Mouse (Mus musculus) kidney, embryonic 14.5 days (tissue): ENCODE data around the gene Hnrnpl. TPM values are rescaled to one million over a fixed set of nuclear protein-coding genes. Genes with fewer than 3 reads are reported as not detected.
A peak's percentile ranks its signal among the peaks of the same experiment; 100 is the strongest.

Experiments used
- ATAC-seq: fragments of 200-750 bp; cut with Nextera tagmentation; 2 replicates; pipeline ENCODE4 v1.8.0; 2017; ENCODE audit warnings: moderate number of reproducible peaks, mild to moderate bottlenecking, moderate TSS enrichment, moderate library complexity; ENCODE audit not compliant: low FRiP score, low TSS enrichment
- H3K27ac ChIP-seq: fragments of 300-500 bp; sonication (generic); 2 replicates; pipeline ENCODE4 v1.5.1; 2014; ENCODE audit warnings: low read depth, mild to moderate bottlenecking, low read length, moderate library complexity, mixed read lengths
- H3K27me3 ChIP-seq: fragments of 300-500 bp; sonication (generic); 2 replicates; pipeline ENCODE4 v1.6.1; 2014; ENCODE audit warnings: mild to moderate bottlenecking, low read length; ENCODE audit not compliant: control insufficient read depth, insufficient read depth
- H3K36me3 ChIP-seq: fragments of 300-500 bp; sonication (generic); 2 replicates; pipeline ENCODE4 v1.6.1; 2014; ENCODE audit warnings: low read length, mixed read lengths; ENCODE audit not compliant: control insufficient read depth, insufficient read depth
- H3K4me1 ChIP-seq: fragments of 300-500 bp; sonication (generic); 2 replicates; pipeline ENCODE4 v1.6.1; 2014; ENCODE audit warnings: low read length, mixed read lengths; ENCODE audit not compliant: control insufficient read depth, insufficient read depth
- H3K4me2 ChIP-seq: fragments of 300-500 bp; sonication (generic); replicated peaks from 2 replicates; pipeline ENCODE4 v1.6.1; 2014; ENCODE audit warnings: low read depth, mild to moderate bottlenecking, low read length
- H3K4me3 ChIP-seq: fragments of 300-500 bp; sonication (generic); 2 replicates; pipeline ENCODE4 v1.5.1; 2014; ENCODE audit warnings: mild to moderate bottlenecking, low read length
- H3K9ac ChIP-seq: fragments of 300-500 bp; sonication (generic); 2 replicates; pipeline ENCODE4 v1.6.1; 2014; ENCODE audit warnings: low read depth, mild to moderate bottlenecking, low read length, moderate library complexity
- H3K9me3 ChIP-seq: fragments of 300-500 bp; sonication (generic); 2 replicates; pipeline ENCODE4 v1.6.1; 2016; ENCODE audit warnings: low read length; ENCODE audit not compliant: control insufficient read depth
- WGBS: fragments of 180-500 bp; shearing (Covaris S2); extraction: QIAGEN DNeasy Blood & Tissue Kit; methylation state at CpG from one replicate; pipeline ENCODE4 v1.1.7; 2014; 5-methylcytosine and 5-hydroxymethylcytosine counted together
- polyA plus RNA-seq: library from polyadenylated mRNA; unstranded; fragments of >200 nt; fragmentation: Nextera tagmentation; extraction: Ambion mirVana; gene quantifications from 2 replicates; pipeline ENCODE4 v1.2.1, GENCODE M21; 2014

Gene Hnrnpl
- 283 and 322 TPM in 2 replicates for polyA plus RNA-seq

DNA sequence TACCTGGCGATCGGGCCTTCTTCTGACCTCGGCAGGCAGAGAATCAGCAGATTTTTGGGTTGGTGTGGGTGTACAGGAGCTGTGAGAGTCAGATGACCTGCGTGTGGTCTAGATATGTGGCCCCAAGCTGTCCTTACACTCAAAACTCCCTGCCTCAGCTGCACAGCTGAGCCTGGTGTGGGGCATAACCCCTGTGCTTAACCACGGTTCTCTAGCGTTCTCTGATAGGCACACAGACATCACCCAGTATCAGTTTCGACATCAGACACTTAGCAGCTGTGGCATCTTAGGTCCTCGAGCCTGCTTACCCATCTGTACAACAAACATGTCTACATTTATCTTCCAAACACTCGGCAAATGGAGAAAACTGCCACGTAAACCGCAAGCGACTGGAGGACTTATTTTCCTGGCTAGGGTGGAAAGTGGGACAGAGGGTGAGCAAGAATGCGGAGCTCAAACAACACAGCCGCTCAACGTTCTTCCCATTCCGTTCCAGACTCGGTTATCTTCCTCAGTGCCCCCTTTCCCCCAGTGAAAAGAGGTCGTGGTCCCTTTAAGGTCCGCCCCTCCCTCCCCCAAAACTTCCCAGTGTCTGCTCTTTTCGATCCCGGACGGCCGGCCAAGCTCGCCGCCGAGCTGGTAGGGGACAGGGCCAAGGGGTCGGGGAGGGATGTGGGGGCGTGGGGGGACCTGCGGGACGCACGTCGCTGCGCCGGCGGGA, at the start of gene Hnrnpl:
TSS of gene Hnrnpl (plus strand) at position 321 of the 721 bp plus-strand sequence.
- no peaks in the 10 kb centered on the region for H3K27me3 ChIP-seq
- H3K9me3 ChIP-seq: no peaks in the 10 kb centered on the region
- H3K4me2 ChIP-seq: peak within 1 kb of the TSS; percentile 79
- H3K4me3 ChIP-seq: peak within 1 kb of the TSS; percentile 80
- H3K9ac ChIP-seq: peak within 1 kb of the TSS; percentile 93
- peaks cover 31% of the 10 kb centered on the region for H3K4me1 ChIP-seq
- H3K27ac ChIP-seq: peak within 1 kb of the TSS; percentile 100
- peaks cover 17% of the 10 kb centered on the region for H3K36me3 ChIP-seq
- WGBS: 3% methylated on average over 35 of the region's 35 CpGs
- peak; percentile 18 for ATAC-seq

DNA sequence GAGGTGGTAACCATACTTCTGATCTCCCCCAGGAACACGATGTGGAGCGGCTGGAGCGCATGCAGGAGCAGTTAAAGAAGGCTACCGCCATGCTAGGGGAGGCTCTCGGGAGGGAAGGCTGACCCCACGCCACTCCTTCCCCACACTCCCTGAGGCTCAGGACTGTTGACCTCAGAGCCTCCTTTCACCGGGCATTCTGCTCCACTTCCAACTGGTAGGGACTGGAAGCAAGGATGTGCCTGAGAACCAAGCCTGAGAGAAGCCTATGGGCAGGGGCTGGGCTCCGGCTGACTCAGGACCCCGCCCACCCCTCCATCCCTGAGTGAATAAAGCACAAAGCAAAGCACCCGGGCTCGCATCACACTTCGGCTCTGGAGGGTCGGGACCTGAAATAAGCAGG, 49.7 kb upstream of the Hnrnpl start:
- Histone ChIP-seq H3K27me3 (0 out of 2 replicates have a peak, but pooled peaks cover 4% of the 10 kb centered on the region), H3K4me1 (no peaks in the 10 kb centered on the region), H3K9me3 (no peaks in the 10 kb centered on the region), H3K4me3 (no peak overlapping the region), H3K27ac (no peak overlapping the region), H3K4me2 (no peak overlapping the region), H3K9ac (no peak overlapping the region), H3K36me3 (peaks cover 29% of the 10 kb centered on the region)
- WGBS: 88% methylated on average over 13 of the region's 13 CpGs
- no peak for ATAC-seq

DNA sequence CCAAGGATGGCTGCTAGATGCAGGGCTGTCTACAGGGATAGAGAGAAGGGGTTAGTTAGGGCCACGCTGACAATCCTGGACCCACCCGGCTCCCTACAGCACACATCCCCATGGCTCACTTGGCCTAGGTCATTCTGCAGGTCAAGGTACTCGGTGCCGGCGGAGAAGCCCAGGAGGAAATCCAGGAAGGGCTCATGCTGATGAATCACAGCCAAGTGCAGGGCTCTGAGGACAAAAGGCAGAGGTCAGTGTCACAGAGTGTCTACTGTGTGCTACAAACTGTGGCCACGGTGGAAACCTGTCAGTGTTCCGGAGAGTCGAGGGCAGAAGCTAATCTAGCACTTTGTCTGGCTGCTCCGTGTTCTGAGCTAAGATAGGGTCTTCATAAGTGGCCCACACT, 46.4 kb upstream of the Hnrnpl start:
- no peak overlapping the region for H3K27ac ChIP-seq
- no peak overlapping the region for H3K4me2 ChIP-seq
- no peaks in the 10 kb centered on the region for H3K27me3 ChIP-seq
- 93% methylated on average over 9 of the region's 9 CpGs for WGBS
- H3K36me3 ChIP-seq: peaks cover 29% of the 10 kb centered on the region
- H3K9me3 ChIP-seq: no peaks in the 10 kb centered on the region
- H3K4me3 ChIP-seq: no peak overlapping the region
- no peak for ATAC-seq
- H3K4me1 ChIP-seq: peaks cover 6% of the 10 kb centered on the region
- H3K9ac ChIP-seq: no peak overlapping the region

DNA sequence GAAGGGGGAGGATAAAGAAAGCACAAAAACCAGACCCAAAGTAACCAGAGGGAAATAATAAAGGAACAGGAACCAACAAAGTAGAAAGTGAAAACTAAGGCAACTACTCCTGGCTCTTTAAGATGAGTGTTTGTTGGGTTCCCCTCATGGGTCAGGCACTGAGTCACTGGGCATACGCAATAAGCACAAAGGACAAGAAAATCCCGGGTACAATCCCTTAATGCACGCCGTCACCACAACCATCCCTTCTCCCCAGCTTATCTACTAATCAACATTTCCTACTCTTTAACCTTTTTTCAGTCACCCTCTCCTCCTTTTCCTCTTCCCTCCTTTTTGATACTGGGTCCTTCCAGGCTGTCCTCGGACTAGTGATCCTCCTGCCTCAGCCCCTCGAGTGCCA, 43.1 kb upstream of the Hnrnpl start:
- H3K9me3 ChIP-seq: no peaks in the 10 kb centered on the region
- peaks cover 18% of the 10 kb centered on the region for H3K36me3 ChIP-seq
- peaks cover 6% of the 10 kb centered on the region for H3K4me1 ChIP-seq
- peak overlapping the region; percentile 66 for H3K4me2 ChIP-seq
- WGBS: 94% methylated on average over 6 of the region's 6 CpGs
- H3K27ac ChIP-seq: no peak overlapping the region
- ATAC-seq: no peak
- H3K27me3 ChIP-seq: no peaks in the 10 kb centered on the region
- peak overlapping the region; percentile 70 for H3K4me3 ChIP-seq
- no peak overlapping the region for H3K9ac ChIP-seq

DNA sequence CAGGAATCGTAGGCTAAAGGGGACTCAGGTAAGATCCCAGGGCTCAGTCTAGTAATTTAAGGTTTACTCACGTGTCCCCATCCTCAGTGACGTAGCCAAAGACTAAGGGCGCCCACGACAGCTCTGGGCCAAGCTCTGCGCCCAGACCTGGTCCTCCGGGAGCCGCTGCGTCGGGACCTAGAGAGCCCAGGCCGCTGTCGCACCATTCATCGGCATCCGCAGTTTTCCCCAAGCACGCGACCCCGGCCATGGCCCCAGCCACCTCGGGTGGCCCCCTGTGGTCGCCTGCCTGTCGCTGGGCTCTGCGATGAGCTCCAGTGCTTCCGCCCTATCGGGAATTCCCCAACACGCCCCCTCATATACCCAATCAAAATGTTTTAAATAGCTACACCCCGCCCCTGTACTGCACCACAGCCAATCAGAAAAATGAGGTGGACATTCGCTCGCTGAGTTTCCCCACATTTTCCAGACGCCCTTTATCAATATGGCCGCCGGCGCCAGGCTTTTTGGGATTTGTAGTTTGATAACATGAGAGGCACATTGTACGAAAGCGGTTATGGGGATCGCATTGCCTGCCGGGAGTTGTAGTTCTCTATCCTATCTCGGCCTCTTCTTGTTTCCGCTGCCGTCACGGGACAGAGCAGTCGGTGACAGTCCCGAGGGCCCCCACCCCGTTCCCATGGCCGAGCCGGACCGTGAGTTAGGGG, 42.0 kb upstream of the Hnrnpl start, which contains the start of gene Sirt2:
TSS of gene Sirt2 (plus strand) at position 563 of the 707 bp plus-strand sequence.
- peak; percentile 99 for ATAC-seq
- Histone ChIP-seq H3K4me3 (peak within 1 kb of the TSS; percentile 70), H3K9ac (peak within 1 kb of the TSS; percentile 73), H3K27ac (no peak within 1 kb of the TSS), H3K4me2 (peak within 1 kb of the TSS; percentile 66), H3K27me3 (no peaks in the 10 kb centered on the region), H3K4me1 (peaks cover 6% of the 10 kb centered on the region), H3K36me3 (peaks cover 8% of the 10 kb centered on the region), H3K9me3 (no peaks in the 10 kb centered on the region)
- under 1% methylated on average over 45 of the region's 45 CpGs for WGBS

DNA sequence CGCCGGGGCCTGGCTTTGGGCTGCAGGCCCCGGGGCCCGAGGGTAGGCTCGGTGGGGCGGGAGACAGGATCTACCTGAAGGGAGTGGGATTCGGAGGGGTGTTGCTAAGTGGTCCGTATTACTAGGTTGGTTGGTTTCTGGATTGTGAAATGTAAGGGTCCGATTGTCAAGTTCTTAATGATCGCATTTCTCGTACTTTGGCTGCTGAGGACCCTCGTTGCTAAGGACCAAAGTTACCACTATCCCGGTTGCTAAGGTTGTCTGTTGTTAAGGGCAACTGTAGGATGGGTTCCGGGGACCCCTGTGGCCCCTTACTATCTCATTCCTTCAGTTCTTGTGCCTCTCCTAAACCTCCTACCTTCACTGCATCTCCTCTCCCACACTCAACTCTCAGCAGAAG, 41.4 kb upstream of the Hnrnpl start:
- WGBS: 3% methylated on average over 14 of the region's 14 CpGs
- peak overlapping the region; percentile 54 for H3K4me2 ChIP-seq
- H3K27ac ChIP-seq: no peak overlapping the region
- no peak; the same call in 1 of the 2 replicates for ATAC-seq
- no peaks in the 10 kb centered on the region for H3K27me3 ChIP-seq
- peaks cover 2% of the 10 kb centered on the region; the same call in 1 of the 2 replicates for H3K36me3 ChIP-seq
- H3K9ac ChIP-seq: peak overlapping the region; percentile 73
- H3K4me1 ChIP-seq: peaks cover 6% of the 10 kb centered on the region
- H3K4me3 ChIP-seq: peak overlapping the region; percentile 70
- no peaks in the 10 kb centered on the region for H3K9me3 ChIP-seq

DNA sequence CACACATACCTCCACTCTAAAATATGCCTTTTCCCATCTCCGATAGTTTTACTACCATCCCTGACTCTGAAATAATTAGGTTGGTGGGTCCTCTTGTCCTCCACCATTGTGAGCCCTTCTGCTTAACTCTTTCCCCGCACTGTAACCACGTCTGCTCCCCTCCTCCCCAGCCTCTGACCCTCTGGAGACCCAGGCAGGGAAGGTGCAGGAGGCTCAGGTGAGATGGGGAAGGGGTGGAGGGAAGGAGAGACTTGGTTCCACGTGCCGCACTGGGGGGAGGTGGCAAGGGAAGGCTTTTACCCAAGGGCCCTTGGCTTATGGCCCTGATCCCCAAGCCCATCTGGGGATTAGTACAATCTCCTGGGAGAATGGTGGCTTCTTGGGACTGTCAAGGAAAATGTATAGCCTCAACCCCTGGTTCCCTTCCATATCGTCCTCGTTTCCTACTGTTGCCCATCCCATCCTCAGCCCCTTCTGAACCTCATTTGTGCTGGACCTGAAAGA, 40.8 kb upstream of the Hnrnpl start, which contains the start of gene Nfkbib:
TSS of gene Nfkbib (minus strand) at position 51 of the 504 bp plus-strand sequence.
- 63% methylated on average over 7 of the region's 7 CpGs for WGBS
- no peaks in the 10 kb centered on the region for H3K9me3 ChIP-seq
- H3K36me3 ChIP-seq: no peaks in the 10 kb centered on the region
- H3K9ac ChIP-seq: peak within 1 kb of the TSS; percentile 73
- no peak for ATAC-seq
- H3K27me3 ChIP-seq: no peaks in the 10 kb centered on the region
- peaks cover 6% of the 10 kb centered on the region for H3K4me1 ChIP-seq
- H3K4me3 ChIP-seq: peak within 1 kb of the TSS; percentile 70
- no peak within 1 kb of the TSS for H3K27ac ChIP-seq
- peak within 1 kb of the TSS; percentile 54 for H3K4me2 ChIP-seq

DNA sequence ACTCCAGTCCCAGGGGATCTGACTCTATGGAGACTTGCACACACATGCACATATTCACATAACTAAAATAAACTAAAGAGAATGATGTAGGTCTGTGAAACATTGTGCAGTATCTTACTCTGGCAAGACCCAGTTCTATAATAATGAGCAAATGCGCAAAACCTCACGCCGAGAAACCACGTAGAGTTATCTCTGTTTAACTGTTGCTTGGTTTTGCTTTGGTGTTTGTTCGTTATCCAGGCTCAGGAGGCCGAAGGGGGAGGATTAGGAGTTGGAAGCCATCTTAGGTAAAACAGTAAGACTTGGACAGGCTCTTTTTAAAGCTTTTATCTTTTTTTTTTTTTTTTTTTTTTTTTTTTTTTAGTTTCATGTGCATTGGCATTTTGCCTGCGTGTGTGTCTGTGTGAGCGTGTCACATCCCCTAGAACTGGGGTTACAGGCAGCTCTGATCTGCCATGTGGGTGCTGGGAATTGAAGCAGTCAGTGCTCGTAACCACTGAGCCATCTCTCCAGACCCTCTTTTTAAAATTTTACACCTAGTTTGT, 38.9 kb upstream of the Hnrnpl start:
- no peak overlapping the region for H3K4me2 ChIP-seq
- no peak for ATAC-seq
- H3K4me1 ChIP-seq: peaks cover 6% of the 10 kb centered on the region
- no peak overlapping the region for H3K4me3 ChIP-seq
- H3K9ac ChIP-seq: no peak overlapping the region
- WGBS: 93% methylated on average over 9 of the region's 9 CpGs
- no peaks in the 10 kb centered on the region for H3K36me3 ChIP-seq
- H3K9me3 ChIP-seq: no peaks in the 10 kb centered on the region
- H3K27ac ChIP-seq: no peak overlapping the region
- no peaks in the 10 kb centered on the region for H3K27me3 ChIP-seq
